In the genomic region with DNA sequence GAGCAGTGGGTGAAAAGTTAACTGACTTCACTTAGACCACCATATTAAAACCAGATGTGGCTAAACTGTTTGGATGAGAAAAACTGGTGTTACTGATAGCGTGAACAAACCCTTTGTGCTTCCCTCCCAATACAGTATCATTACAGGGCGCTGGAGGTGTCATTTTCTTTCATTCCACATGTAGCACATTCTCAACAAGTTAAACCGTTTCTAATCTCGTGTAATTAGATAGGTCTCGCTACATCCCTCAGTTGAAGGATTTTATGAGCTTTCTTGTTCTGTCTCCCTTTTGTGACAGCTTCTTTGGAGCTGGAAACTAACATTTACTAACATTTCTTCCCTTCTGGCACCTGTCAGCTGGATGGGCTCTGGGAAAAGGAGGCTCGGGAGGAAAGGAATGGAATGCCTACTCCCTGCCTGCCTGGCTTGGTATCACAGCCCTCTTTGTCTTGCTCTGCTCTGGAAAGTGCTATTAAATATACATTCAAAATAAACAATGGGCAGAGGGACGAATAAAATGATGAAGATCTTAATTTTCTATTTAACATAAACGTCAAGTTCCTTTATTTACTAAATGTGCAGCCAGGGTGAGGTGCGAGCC, we compare ENCODE assay signal across 22 mouse cellular contexts.
DNase-seq lines count a peak whose midpoint lies in the region; ATAC-seq and TF ChIP-seq lines count a peak whose summit lies in the region.
"Had no signal": no experiment of that assay in that cellular context is flagged by ENCODE, and none has a peak within 500 bp of the region (broad histone marks: within the 10 kb centered on the region; RNA-seq: fewer than 3 reads in every experiment).

No protein-coding gene starts in this region.

- TF ChIP-seq POLR2A in kidney, adult 2 months (IDR thresholded peaks at IDR 0.05; ENCODE audit: low read depth, low read length) = no peak

- H3K9ac ChIP-seq in heart, embryonic 13.5 days = no peak overlapping the region
- H3K9ac ChIP-seq in kidney, postnatal 0 days (ENCODE audit: low read depth, low read length) = no peak overlapping the region
- no peak overlapping the region for H3K9ac ChIP-seq in embryonic facial prominence, embryonic 11.5 days (replicated peaks; ENCODE audit: low read length)
- H3K9ac ChIP-seq: hindbrain, embryonic 12.5 days; liver, postnatal 0 days; neural tube, embryonic 12.5 days had no signal

- H3K27me3 ChIP-seq in heart, embryonic 13.5 days (replicated peaks) = peaks cover 23% of the 10 kb centered on the region
- H3K27me3 ChIP-seq in kidney, postnatal 0 days (ENCODE audit: insufficient read depth, low read length) = no peaks in the 10 kb centered on the region
- no peaks in the 10 kb centered on the region for H3K27me3 ChIP-seq in kidney, adult 2 months (replicated peaks; ENCODE audit: control insufficient read depth, insufficient read depth, low read length)
- H3K27me3 ChIP-seq in embryonic facial prominence, embryonic 11.5 days (ENCODE audit: control insufficient read depth, insufficient read depth, low read length) = 0 out of 2 replicates have a peak, but pooled peaks cover 2% of the 10 kb centered on the region
- H3K27me3 ChIP-seq: neural tube, embryonic 12.5 days had no signal

- H3K9me3 ChIP-seq in heart, embryonic 13.5 days = no peaks in the 10 kb centered on the region
- H3K9me3 ChIP-seq in kidney, postnatal 0 days (replicated peaks; ENCODE audit: low read length) = no peaks in the 10 kb centered on the region
- H3K9me3 ChIP-seq in embryonic facial prominence, embryonic 11.5 days (replicated peaks; ENCODE audit: control insufficient read depth, low read length) = no peaks in the 10 kb centered on the region
- H3K9me3 ChIP-seq: G1E; hindbrain, embryonic 12.5 days; megakaryocyte, embryonic 14.5 days; neural tube, embryonic 12.5 days had no signal

- no peak overlapping the region for H3K4me3 ChIP-seq in heart, embryonic 13.5 days
- H3K4me3 ChIP-seq in kidney, postnatal 0 days (replicated peaks; ENCODE audit: low read depth, low read length) = no peak overlapping the region
- H3K4me3 ChIP-seq in kidney, adult 2 months (ENCODE audit: insufficient read depth, low read depth, low read length) = no peak overlapping the region
- H3K4me3 ChIP-seq in embryonic facial prominence, embryonic 11.5 days (ENCODE audit: low read depth, low read length) = no peak overlapping the region
- H3K4me3 ChIP-seq: erythroblast, embryonic 14.5 days; hindbrain, embryonic 12.5 days; megakaryocyte, embryonic 14.5 days; neural tube, embryonic 12.5 days had no signal

- ATAC-seq in heart, embryonic 13.5 days (ENCODE audit: extremely low read depth, insufficient number of reproducible peaks, low FRiP score, low TSS enrichment) = no peak
- no peak for ATAC-seq in kidney, postnatal 0 days (replicated peaks; ENCODE audit: low FRiP score, low read depth)
- no peak for ATAC-seq in embryonic facial prominence, embryonic 11.5 days (replicated peaks; ENCODE audit: insufficient number of reproducible peaks, low FRiP score, low TSS enrichment, low read depth)
- ATAC-seq: forebrain, embryonic 14.5 days; inflammation-experienced regulatory T-cells, adult 6 months; liver, postnatal 0 days had no signal

- H3K4me1 ChIP-seq in heart, embryonic 13.5 days = peaks cover 44% of the 10 kb centered on the region
- no peaks in the 10 kb centered on the region for H3K4me1 ChIP-seq in kidney, postnatal 0 days (replicated peaks; ENCODE audit: insufficient read depth, low read length)
- H3K4me1 ChIP-seq in kidney, adult 2 months (ENCODE audit: control insufficient read depth, insufficient read depth, low read length) = no peaks in the 10 kb centered on the region
- no peaks in the 10 kb centered on the region for H3K4me1 ChIP-seq in embryonic facial prominence, embryonic 11.5 days (ENCODE audit: control insufficient read depth, insufficient read depth, low read length)
- H3K4me1 ChIP-seq: megakaryocyte, embryonic 14.5 days; neural tube, embryonic 12.5 days had no signal

- H3K36me3 ChIP-seq in heart, embryonic 13.5 days = no peaks in the 10 kb centered on the region
- H3K36me3 ChIP-seq in kidney, postnatal 0 days (ENCODE audit: insufficient read depth, low read length) = no peaks in the 10 kb centered on the region
- no peaks in the 10 kb centered on the region for H3K36me3 ChIP-seq in kidney, adult 2 months (ENCODE audit: control insufficient read depth, insufficient read depth, low read length)
- H3K36me3 ChIP-seq in embryonic facial prominence, embryonic 11.5 days (replicated peaks; ENCODE audit: control insufficient read depth, insufficient read depth, low read depth, low read length) = no peaks in the 10 kb centered on the region
- H3K36me3 ChIP-seq: G1E; hindbrain, embryonic 12.5 days; neural tube, embryonic 12.5 days had no signal

- 0 out of 2 replicates have a peak overlapping the region, but pooled peaks have one; percentile 37 for H3K27ac ChIP-seq in heart, embryonic 13.5 days (replicated peaks)
- no peak overlapping the region for H3K27ac ChIP-seq in kidney, postnatal 0 days
- H3K27ac ChIP-seq in kidney, adult 2 months (ENCODE audit: insufficient read depth, low read depth, low read length) = no peak overlapping the region
- no peak overlapping the region for H3K27ac ChIP-seq in embryonic facial prominence, embryonic 11.5 days (replicated peaks; ENCODE audit: low read depth, low read length)
- H3K27ac ChIP-seq: hindbrain, embryonic 12.5 days; neural tube, embryonic 12.5 days had no signal

- intact Hi-C loops in heart, postnatal 36 days (cut with DNase I) = no loop called here

- 45% methylated on average over 9 of the region's 9 CpGs for WGBS in heart, embryonic 13.5 days
- whole genome bisulfite sequencing in kidney, postnatal 0 days = 52% methylated on average over 9 of the region's 9 CpGs
- WGBS in kidney, adult 2 months = 81% methylated on average over 9 of the region's 9 CpGs
- 32% methylated on average over 9 of the region's 9 CpGs for WGBS in embryonic facial prominence, embryonic 11.5 days

- no peak overlapping the region for H3K4me2 ChIP-seq in heart, embryonic 13.5 days
- H3K4me2 ChIP-seq in kidney, postnatal 0 days (ENCODE audit: low read length) = no peak overlapping the region
- H3K4me2 ChIP-seq in embryonic facial prominence, embryonic 11.5 days (ENCODE audit: low read depth, low read length) = no peak overlapping the region
- H3K4me2 ChIP-seq: hindbrain, embryonic 12.5 days; neural tube, embryonic 12.5 days had no signal

- DNase-seq in heart, postnatal 36 days = no peak
- DNase-seq in kidney, postnatal 0 days (ENCODE audit: low spot score) = peak; percentile 53
- DNase-seq in kidney, adult 2 months = no peak
- DNase-seq in embryonic facial prominence, embryonic 11.5 days (ENCODE audit: low spot score) = peak; percentile 62
- DNase-seq in mesoderm, embryonic 11.5 days (ENCODE audit: low read depth, low spot score) = peak; percentile 20
- DNase-seq in gastrocnemius, postnatal 10 days = no peak
- no peak for DNase-seq in layer of hippocampus, adult 11-12 months (ENCODE audit: low spot score)
- DNase-seq: adrenal gland, postnatal 14 days; cerebellum, adult 9-11 months; kidney, adult 8-10 months; layer of hippocampus, postnatal 36 days; liver, postnatal 0 days; right cerebral cortex, adult 18-20 months; thymus, postnatal 25 days had no signal

- no peak for TF ChIP-seq CTCF in kidney, postnatal 0 days (IDR thresholded peaks at IDR 0.05; ENCODE audit: low read depth)
- TF ChIP-seq CTCF in kidney, adult 2 months (conservative IDR thresholded peaks at IDR 0.05; ENCODE audit: insufficient read depth, insufficient read length, low read depth, low read length) = no peak

Comparison
In these comparisons a context has a peak if more than half of its experiments do, and no peak if none do; other contexts are left out.
1. DNase-seq: peak in kidney, postnatal 0 days (single experiment), embryonic facial prominence, embryonic 11.5 days (single experiment) and mesoderm, embryonic 11.5 days (single experiment); none in heart, postnatal 36 days (0 of 2), kidney, adult 2 months (single experiment), gastrocnemius, postnatal 10 days (single experiment) and layer of hippocampus, adult 11-12 months (single experiment).